Mouse (Mus musculus): ENCODE measurements around the gene Lgals4.

The Lgals4 gene

DNA sequence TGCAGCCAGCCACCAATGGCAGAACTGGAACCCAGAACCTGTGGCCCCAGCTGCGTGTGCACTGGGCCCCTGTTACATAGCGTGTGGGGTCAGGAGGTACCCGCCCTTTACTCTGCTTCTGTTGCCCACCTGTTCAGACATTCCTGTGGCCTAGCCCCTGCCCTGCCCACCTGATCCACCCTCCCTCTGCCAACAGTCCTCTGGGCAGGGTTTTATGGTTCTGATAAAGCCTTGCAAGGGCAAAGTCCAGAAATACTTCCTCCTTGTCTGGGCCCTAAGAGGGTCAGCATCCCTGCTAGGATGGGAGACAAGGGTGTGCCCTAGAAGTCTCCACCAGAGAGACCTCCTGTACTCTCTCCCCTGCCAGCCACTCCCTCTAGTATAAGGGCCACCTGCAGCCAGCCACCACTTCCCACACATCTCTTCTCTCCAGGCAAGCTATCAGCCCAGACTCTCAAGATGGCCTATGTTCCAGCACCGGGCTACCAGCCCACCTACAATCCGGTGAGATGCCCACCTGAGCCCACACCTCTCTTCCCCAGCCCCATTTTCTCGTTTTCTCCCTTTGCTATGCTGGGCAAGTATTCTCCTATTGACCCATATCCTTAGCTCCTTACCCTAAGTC lies at the start of gene Lgals4:
Gene Lgals4 (plus strand): TSS at position 132 of the 625 bp plus-strand sequence.
- no peak for DNase-seq (ENCODE audit: low spot score in 2 of 2)

DNA sequence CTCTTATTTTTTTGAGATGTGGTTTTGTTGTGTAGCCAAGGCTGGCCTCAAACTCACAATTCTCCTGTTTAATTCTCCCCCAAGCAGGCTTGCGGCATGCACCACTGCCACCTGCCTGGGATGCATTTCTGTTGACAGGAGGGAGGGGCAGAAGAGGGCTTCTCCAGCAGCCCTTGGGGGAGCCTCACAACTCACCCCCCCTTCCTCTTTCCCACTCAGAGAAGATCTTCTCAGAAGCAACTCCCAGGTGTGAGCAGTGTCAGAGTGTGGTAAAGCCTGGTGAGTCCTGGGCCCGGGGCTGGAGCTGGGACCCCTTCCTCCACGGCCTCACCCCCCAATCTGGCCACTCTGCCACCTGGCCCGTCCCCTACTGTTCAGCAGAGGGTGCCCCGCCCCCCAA lies 48.5 kb upstream of the Lgals4 start:
- DNase-seq (ENCODE audit: low spot score in 2 of 2) = no peak

DNA sequence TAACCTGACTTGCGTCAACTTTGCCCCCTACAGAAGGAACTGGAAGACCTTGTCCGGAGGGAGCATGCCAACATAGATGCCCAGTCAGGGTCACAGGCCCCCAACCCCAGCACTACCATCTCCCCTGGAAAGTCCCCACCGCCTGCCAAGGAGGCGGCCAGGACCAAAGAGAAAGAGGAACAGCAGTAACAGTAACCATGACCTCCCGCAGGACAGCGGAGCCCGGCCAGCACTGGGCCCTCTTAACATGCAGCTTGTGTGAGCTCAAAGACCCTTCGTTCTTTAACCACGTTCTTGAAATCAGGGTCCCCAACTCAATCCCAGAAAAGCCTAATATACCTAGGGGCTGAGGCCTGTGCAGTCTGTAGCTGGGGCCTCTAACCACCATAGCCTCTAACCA lies 45.8 kb upstream of the Lgals4 start:
- peak; percentile 43 to 55 for DNase-seq (ENCODE audit: low spot score in 2 of 2)

DNA sequence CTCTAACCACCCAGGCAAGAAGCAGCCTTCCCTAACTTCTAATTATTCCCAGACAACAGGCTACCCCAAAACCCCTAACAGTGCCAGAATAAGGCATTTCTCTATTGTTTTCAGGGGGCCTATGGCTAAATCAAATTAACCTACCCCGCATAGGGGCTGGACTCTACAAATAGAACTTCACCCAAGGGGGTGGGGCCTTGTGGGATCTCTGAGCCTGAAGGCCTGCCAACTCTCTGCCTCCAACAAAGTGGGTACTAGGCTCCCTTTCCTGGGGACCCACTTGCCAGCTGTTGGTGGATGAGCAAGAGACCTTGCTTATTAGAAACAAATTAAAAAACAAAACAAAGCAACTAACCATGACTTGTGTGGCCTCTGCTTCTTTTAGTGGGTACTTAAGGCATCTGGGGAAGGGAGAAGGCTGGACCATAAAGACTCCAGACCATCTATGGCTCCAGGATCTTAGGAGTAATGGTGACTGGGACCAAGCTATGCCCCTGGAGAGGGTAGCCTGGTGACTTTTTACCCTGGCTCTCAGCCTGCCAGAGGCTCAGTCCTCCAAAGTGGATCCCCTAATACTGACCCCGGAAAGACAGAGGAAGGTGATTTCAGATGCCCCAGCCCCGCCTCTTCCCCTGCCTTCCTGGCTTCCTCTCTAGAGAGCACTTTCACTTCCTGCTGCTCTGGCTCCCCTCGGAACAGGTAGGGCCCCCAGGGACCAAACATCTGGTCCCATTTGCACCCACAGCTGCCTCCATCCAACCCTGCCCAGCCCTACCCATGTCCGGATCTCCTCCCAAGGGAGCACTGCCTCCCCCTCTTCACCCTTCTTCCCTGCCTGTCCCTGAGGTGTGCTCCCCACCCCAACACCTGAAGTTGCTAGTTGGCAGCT lies 45.1 kb upstream of the Lgals4 start, which contains the start of gene Rinl:
Gene Rinl (plus strand): TSS at position 663 of the 889 bp plus-strand sequence.
- peak; percentile 94 to 95 for DNase-seq (ENCODE audit: low spot score in 2 of 2)

DNA sequence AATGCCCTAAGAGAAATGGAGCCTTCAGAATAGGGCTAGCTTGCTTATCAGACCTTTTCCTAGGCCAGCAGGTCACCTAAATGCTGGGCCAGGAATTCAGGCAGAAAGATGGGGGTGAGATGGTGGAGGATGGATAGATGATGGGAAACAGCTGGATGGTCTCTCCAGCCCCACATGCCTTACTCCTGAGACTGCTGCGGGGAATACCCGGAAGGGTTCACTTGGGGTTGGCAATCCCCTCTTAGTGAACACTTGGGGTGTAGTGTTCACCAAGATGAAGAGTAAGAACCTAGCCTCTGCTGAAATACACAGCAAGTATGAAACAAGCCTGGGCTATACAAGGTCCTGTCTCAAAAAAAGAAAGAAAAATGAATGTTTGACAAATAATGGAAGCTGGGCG lies 44.4 kb upstream of the Lgals4 start:
- DNase-seq (ENCODE audit: low spot score in 2 of 2) = no peak

DNA sequence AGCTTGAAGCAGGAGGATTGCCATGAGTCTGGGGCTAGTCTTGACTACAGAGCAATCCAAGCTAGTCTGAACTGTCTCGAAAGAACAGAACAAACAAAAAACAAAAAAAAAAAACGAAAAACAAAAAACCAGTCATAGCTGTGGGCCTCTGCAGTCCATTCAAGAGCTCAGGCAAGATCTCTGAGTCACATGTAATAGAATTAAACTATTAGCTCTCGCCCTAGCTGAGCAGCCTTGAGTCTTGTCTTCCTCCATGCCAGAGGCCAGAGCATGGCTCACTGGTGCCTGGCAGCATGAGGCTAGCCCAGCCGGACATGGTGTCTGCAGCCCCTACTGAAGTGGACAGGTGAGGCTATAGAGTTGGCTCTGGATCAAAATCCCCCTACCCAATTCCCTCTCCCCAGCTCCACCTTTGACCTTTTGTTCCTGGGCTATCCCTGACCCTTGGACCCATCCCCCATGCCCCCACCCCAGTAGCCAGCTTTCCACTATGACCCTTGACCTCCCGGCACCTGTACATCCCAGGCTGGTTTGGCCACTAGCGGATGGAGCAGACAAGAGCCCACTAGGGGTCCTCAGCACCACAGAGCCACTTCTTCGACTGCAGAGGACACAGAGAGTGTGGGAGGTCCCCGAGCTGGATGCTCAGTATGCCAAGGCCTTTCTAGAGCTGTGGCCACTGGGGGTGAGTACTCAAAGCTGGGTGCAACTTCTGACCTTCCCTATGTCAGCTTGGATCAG lies 43.4 kb upstream of the Lgals4 start:
- DNase-seq (ENCODE audit: low spot score in 2 of 2) = no peak

DNA sequence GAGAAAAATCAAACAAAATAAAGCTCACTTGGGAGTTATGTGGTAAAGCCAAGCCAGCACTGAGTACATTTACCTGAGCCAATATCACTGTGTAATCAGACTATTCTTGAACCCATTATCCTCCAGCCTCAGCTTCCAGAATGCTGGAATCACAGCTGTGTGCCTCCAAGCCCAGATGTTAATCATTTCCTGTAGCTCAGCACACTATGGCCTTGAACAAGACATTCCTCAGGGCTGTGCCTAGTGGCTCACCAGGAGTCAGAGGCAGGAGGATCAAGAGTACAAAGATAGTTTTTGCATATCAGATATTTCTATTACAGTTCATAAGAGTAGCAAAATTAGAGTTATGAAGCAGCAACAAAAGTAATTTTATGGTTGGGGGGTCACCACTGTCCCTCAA lies 41.9 kb upstream of the Lgals4 start:
- no peak for DNase-seq (ENCODE audit: low spot score in 2 of 2)

DNA sequence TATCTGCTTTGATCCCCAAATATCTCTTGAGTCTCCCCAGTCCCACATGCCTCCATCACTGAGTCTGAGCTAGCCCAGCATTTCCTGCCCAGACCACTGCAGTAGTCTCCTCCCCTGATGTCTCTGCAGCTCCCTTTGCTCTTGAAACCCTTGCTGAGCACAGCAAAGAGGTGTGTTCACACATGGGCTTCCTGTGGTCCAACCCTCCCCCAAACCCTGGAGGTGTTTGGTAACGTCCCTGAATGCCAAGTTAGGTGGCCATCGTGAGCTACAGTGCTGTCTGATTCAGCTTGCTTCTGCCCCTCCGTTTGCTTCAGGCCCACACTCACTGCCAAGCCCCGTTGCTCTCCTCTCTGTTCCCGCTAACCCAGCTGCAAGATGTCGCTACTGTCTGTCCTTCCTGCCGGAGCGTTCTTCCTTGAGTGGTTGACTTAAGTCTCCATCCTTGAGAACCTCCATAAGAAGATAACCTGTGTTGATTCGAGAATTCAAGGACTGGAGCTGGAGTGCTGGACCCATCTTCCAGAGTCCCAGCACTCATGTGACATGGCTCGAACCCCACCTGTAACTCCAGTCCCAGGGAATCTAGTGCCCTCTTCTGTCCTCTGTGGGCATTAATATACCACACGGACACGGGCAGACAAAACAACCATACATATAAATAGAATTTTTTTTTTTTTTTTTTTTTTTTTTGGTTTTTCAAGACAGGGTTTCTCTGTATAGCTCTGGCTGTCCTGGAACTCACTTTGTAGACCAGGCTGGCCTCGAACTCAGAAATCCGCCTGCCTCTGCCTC lies 41.1 kb upstream of the Lgals4 start:
- peak; percentile 53 to 60 for DNase-seq (ENCODE audit: low spot score in 2 of 2)

DNA sequence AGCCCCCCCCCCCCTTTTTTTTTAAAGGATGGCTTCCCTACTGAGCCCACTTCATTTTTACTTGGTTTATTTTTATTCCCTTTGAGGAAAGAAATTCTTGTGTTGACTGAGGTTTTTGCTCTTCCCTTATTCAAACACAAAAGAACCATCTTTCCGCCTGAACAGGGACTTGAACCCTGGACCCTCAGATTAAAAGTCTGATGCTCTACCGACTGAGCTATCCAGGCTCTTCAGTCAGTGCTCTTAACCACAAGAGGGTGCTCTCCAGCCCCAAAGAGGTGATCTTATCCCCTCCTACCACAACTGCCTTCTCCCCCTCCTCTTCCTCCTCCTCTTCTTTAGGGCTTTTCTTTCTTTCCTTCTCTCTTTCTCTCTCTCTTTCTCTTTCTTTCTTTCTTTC lies 39.8 kb upstream of the Lgals4 start:
- peak; percentile 56 to 62 for DNase-seq (ENCODE audit: low spot score in 2 of 2)

DNA sequence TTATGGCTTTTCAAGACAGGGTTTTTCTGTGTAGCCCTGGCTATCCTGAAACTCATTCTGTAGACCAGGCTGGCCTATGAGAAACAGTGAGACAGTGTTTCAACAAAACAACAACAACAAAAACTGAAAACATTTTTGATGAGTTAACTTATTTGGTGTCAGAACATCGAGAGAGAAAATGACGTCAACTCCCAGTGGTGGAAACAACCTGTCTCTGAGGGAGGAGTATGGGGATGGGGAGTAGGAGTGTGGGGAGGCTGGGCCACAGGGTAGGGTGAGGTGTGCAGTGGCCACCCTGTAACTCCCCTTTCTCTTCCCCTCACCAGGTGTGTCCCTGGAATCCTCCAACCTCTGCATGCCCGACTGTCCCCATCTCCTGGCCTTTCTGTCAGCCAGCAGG lies 39.2 kb upstream of the Lgals4 start:
- no peak for DNase-seq (ENCODE audit: low spot score in 2 of 2)

DNA sequence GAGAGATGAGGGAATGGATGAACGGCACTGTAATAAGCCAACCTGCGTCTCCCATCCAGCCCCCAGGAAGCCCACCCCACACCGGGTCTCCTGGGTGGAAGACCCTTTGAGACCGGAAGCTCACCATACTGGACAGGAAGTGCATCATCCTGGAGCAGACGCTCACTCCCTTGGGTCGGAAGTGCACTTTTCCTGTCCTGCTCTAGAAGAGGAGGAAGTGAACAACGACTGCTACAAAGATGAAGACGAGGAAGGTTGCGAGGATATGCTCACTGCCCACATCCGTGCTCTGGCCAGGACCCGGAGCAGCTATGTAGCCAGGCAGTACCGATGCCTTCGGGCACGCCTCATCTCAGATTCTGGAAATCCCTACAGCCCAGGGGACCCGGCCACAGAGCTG lies 37.8 kb upstream of the Lgals4 start:
- peak; percentile 41 to 49 for DNase-seq (ENCODE audit: low spot score in 2 of 2)

DNA sequence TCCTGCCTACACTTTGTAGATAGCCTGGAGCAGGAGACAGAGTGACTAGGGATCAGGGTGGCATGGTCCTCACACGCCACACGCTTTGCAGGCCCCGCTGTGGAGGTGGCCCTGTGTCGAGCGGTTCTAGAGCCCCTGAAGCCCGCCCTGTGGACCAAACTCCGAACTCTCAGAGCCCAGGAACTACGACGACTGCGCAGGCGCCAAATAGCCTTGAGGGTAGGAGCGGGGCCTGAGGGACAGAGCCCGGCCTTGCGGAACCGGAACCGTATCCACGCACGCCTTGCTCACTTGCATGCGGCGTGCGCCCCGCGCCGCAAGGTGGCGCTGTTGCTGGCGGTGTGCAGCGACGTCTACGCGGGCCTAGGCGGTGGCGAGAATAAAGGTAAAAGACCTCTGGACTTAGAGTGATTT lies 37.1 kb upstream of the Lgals4 start:
- peak; percentile 79 to 85 for DNase-seq (ENCODE audit: low spot score in 2 of 2)

DNA sequence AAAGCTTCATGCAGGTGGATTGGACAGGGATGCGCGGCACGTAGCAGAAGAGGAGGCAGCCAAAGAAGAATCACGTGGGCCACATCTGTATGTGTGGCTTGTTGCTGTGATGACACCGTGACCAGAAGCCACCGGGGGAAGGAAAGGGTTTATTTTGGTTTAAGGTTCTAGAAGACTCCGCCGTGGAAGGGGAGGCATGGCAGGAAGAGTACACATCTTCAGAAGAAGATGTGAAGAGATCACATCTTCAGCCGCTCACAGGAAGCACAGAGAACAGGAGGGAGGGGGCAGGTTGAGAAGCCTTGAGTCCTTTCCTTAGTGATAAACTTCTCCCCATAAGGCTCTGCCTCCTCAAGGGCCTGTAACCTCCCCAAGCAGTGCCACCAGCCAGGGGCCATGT lies 33.7 kb upstream of the Lgals4 start:
- DNase-seq (ENCODE audit: low spot score in 2 of 2) = no peak

DNA sequence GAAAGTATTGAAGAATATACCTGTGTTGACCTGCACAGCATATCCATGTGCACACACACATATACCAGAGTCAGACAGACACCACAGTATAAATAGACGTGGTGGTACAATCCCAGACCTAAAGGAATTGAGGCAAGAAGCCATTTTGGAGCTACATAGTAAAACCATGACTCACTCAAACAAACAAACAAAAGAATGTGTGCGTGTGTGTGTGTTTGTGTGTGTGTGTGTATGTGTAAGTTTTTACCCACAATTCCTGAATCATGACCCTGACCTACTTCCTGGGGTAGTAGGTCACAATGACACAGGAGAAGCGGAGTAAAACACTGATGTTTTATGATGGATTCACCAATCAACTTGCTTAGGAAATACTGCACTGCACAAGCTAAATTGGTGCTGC lies 32.2 kb upstream of the Lgals4 start:
- DNase-seq (ENCODE audit: low spot score in 2 of 2) = no peak

DNA sequence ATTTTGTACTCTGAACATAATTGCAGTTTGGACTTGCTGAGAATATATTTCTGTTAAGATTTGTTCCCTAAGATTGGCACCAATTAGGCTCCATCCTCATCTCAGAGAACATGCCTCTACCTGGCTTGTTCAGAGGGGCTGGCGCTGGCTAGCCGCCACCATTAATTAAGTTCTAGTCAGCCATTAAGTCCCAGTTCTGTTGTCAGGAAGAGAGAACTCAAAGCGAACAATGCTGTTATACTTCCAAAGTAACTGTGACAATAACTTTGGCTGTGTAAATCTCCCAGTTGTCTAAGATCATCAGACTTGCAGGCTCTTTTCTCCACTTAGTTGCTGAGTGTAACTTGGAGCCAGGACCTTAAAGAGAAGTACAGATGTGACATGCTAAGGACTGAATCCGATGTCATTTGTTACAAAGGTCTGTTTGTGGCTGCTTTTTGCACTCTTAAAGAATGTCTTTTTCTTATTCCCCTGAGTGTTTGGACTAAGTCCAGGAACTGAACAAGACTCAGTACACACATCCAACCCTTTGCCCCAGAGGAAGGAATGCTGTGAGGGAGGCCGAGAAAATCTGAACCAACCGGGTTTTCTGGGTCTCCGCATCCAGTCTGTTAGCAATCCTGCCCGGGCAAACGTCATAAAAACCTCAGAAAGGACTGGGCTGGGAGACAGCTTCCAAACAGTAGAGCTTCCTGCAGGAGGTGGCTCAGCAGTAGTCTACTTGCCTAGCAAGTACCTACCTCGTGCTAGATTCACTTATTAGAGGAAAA lies 31.6 kb upstream of the Lgals4 start:
- no peak for DNase-seq (ENCODE audit: low spot score in 2 of 2)

DNA sequence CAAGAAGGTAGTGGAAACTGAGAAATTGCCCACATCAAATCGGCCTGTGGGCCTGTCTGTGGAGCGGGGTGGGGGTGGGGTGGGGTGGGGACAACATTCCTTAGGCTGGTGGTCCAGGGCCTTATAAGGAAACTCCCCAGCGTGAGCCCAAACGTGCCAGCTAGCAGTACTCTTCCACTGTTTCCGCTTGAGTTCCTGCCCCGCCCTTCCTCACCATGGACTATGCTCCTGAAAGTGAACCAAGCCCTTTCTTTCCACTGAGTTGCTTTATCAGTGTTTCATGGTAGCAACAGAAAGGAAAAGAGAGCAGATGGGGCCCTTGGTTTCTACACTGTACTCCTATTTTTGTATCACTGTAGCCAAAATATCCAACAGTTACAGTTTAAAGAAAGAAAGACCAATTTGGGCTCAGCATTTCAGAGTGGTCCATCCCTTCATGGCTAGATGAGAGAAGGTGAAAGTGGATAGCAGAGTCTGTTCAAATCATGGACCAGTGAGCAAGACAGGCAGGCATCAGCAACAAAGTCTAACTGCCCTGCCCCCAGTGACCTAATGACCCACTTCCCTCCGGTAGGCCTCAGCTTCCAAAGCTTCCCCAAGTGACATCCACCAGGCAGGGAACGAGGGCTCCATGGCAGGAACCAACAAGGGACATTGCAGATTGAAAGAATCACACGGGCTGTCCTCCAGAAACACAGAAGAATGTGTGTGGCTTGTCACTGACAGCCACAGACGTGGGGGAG lies 30.6 kb upstream of the Lgals4 start:
- DNase-seq (ENCODE audit: low spot score in 2 of 2) = no peak

DNA sequence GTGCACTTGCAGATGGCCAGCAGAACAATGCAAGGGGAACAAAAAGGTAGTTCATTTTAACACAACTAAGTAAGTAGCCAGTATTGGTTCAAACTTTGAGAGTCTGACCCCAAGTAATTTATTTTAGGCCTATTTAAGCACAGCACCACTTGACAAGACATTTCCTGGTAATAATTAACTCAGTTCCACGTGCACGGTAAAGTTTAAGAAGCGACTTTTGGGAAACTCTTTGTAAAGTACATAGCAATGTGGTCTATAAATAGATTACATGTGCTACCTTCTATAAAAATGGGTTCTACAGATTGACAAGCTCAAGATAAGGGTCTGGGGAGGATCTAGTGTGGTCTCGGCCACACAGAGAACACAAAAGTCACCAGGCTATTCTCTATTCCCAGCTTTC lies 29.9 kb upstream of the Lgals4 start:
- no peak for DNase-seq (ENCODE audit: low spot score in 2 of 2)

DNA sequence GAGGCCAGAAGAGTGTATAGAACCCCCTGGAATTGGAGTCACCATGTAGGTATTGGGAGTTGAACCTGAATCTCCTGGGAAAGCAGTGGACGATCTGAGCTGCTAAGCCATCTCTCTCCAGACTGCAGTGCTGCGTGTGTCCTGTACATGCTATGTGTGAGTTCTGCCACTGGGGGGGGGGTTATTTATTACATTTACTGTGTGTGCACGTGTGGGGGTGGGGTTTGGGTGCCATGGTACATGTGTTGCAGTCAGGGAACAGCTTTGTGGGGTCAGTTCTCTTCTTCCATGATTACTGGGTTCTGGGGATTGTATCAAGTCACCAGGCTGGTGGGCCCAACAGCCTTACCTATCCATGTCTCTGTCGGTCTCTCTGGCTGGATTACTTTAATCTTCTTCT lies 26.8 kb upstream of the Lgals4 start:
- DNase-seq (ENCODE audit: low spot score in 2 of 2) = no peak

DNA sequence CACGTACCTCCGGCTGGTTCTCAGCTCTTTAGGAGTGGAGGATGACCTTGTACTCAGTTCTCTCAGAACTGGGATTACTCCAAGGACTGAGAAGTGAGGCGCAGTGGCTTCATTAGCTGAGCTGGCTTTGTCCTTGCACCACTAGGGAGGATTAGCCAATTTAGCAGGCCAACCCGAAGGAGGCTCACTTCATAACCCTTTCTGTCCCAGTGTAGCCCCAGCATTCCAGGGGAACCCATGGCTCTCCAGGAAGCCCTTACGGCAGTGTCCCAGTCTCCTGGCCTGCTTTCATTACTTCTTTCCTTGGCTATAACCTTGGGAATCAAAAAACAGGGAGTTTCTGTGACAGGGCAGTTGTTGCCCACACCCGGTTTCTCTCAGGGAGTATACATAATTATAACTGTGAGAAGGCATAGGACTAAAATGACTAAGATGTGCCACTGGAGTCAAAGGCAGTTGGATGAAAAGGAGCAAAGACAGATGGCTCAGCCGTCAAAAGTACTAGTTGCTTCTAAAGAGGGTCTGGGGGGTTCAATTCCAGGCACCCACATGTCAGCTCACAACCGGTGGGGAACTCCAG lies 25.9 kb upstream of the Lgals4 start:
- no peak for DNase-seq (ENCODE audit: low spot score in 2 of 2)

Measured in spleen, postnatal 36 days (tissue).